Mouse (Mus musculus) megakaryocyte, adult 5-6 weeks (primary cell): ENCODE results near the gene Thoc7. TPM values are rescaled to one million over a fixed set of nuclear protein-coding genes. Genes with fewer than 3 reads are reported as not detected.
"Not testable (repeated sequence)": the region's sequence is repeated elsewhere in the genome, so short reads cannot be mapped to it uniquely, and the experiment has no call there.

Source experiments
- ATAC-seq: 2 replicates; pipeline ENCODE4 v1.8.0; 2016; ENCODE audit warnings: mild to moderate bottlenecking, inconsistent platforms; ENCODE audit not compliant: poor library complexity, severe bottlenecking
- total RNA-seq, 2 experiments: library from RNA; stranded (forward) in 1 of 2; stranded (reverse) in 1 of 2; fragments of 153-499, 151-499 nt in 1 of 2; fragments of 221-1000, 200-1000 nt in 1 of 2; gene quantifications; 2 replicates each; pipeline versions ENCODE4 v1.2.3 to v1.2.4; 2015 to 2017

The Thoc7 gene
- 200 and 258 TPM in 2 replicates for total RNA-seq (2015)
- total RNA-seq (2017) = 223 and 268 TPM in 2 replicates

GRCm38 (mm10) chr14:13961401-13962112 lies at the start of gene Thoc7, which contains the start of gene Atxn7:
Gene Thoc7, minus strand, starts transcription at chr14:13961852.
Gene Atxn7, plus strand, starts transcription at chr14:13961440.
- peak; percentile 46 for ATAC-seq

- no peak for ATAC-seq
Observed at GRCm38 (mm10) chr14:14009712-14010111, 48.1 kb upstream of the Thoc7 start.

GRCm38 (mm10) chr14:14002771-14003170 lies 41.1 kb upstream of the Thoc7 start:
- ATAC-seq = peak; percentile 90

- ATAC-seq = peak; percentile 71; the same call in 1 of the 2 replicates
Observed at GRCm38 (mm10) chr14:13995206-13996097, 33.8 kb upstream of the Thoc7 start.

GRCm38 (mm10) chr14:13990741-13991140 lies 29.1 kb upstream of the Thoc7 start:
- no peak for ATAC-seq

- ATAC-seq = no peak
Observed at GRCm38 (mm10) chr14:13988397-13988796, 26.7 kb upstream of the Thoc7 start.

- ATAC-seq = no peak
Observed at GRCm38 (mm10) chr14:13982174-13982573, 20.5 kb upstream of the Thoc7 start.

- peak; percentile 98 for ATAC-seq
Observed at GRCm38 (mm10) chr14:13981286-13981685, 19.6 kb upstream of the Thoc7 start.

GRCm38 (mm10) chr14:13977498-13977897 lies 15.8 kb upstream of the Thoc7 start:
- no peak for ATAC-seq

GRCm38 (mm10) chr14:13971644-13972234 lies 10.1 kb upstream of the Thoc7 start:
- peak; percentile 66 for ATAC-seq

GRCm38 (mm10) chr14:13970513-13970912 lies 8.9 kb upstream of the Thoc7 start:
- no peak for ATAC-seq

- ATAC-seq = no peak
Observed at GRCm38 (mm10) chr14:13968476-13968875, 6.8 kb upstream of the Thoc7 start.

GRCm38 (mm10) chr14:13967607-13968006 lies 6.0 kb upstream of the Thoc7 start:
- no peak for ATAC-seq

- no peak for ATAC-seq
Observed at GRCm38 (mm10) chr14:13963527-13963926, 1.9 kb upstream of the Thoc7 start.

GRCm38 (mm10) chr14:13962476-13962875 lies 824 bp upstream of the Thoc7 start:
- no peak for ATAC-seq

- ATAC-seq = peak; percentile 75
Observed at GRCm38 (mm10) chr14:13960482-13961325, 948 bp downstream of the Thoc7 start.

GRCm38 (mm10) chr14:13960079-13960478 lies 1.6 kb downstream of the Thoc7 start:
- peak; percentile 29; the same call in 1 of the 2 replicates for ATAC-seq

- ATAC-seq = not testable (repeated sequence)
Observed at GRCm38 (mm10) chr14:13952151-13952550, 9.5 kb downstream of the Thoc7 start.

- ATAC-seq = peak; percentile 98
Observed at GRCm38 (mm10) chr14:13950401-13950800, 11.3 kb downstream of the Thoc7 start.

- no peak for ATAC-seq
Observed at GRCm38 (mm10) chr14:13948345-13948744, 13.3 kb downstream of the Thoc7 start.
